Mouse (Mus musculus) heart, adult 2 months (tissue): ENCODE measurements around the gene Efemp2.

Source experiments
- CTCF ChIP-seq: fragments of 200-600 bp; IDR thresholded peaks from 2 replicates; pipeline ENCODE4 v1.8.1; 2022; ENCODE audit warnings: antibody characterized with exemption, mild to moderate bottlenecking, moderate library complexity
- POLR2A ChIP-seq: fragments of 200-500 bp; IDR thresholded peaks from 2 replicates; pipeline ENCODE4 v1.6.1; 2011; ENCODE audit warnings: mild to moderate bottlenecking, low read depth, low read length, control low read depth; ENCODE audit not compliant: insufficient read depth

DNA sequence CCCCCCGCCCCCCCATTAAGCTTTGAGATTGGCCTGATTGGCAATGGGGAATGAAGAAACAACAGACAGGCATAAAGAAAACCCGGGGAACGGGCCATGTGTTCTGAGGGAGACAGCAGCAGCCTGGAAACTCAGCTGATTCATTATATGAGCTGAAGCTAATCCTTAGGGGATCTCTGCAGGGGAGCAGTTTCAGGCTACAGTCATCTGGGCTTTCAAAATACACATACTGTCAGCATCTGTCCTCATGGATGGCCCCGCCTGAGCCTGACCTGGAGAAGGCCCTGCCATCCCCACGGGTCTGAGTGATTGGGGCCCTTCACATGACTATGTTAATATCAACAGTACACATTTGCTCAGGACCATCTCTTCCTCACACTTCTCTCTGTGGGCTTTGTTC is 1.9 kb upstream of the Efemp2 start:
- TF ChIP-seq CTCF: no peak
- no peak for TF ChIP-seq POLR2A
